Mouse (Mus musculus): ENCODE data around the gene Auts2.

DNA sequence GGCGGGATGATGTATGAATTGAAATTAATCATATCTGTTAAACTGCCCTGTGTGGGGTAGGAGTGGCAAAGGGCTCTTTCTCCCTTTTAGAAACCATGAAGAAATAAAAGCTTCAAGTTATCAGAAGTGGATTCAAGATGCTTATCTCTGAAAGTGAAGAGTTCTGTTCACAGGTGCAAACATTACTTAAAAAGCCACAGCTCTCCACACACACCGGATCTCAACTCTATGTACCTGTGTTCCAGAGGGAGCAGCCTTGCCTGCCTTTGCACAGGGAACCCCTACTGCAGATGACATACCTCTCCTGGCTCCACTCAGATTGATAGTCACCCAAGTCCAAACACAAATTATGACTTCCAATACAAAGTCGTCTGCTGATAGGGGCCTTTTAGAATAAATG lies 208.3 kb downstream of the Auts2 start:
- no peak for TF ChIP-seq CTCF (IDR thresholded peaks at IDR 0.05; ENCODE audit: extremely low read depth, insufficient read length, insufficient replicate concordance, low read depth, low read length)
- TF ChIP-seq POLR2A (IDR thresholded peaks at IDR 0.05; ENCODE audit: low read depth, low read length), result no peak

Measured in small intestine, adult 2 months (tissue).